Mouse (Mus musculus): ENCODE measurements around the gene Cops2. TPM values are rescaled to one million over a fixed set of nuclear protein-coding genes. Genes with fewer than 3 reads are reported as not detected.
A peak's percentile ranks its signal among the peaks of the same experiment; 100 is the strongest.

Cops2 gene
- polyA plus RNA-seq, 1 experiment from 2014 or later: 120 TPM

DNA sequence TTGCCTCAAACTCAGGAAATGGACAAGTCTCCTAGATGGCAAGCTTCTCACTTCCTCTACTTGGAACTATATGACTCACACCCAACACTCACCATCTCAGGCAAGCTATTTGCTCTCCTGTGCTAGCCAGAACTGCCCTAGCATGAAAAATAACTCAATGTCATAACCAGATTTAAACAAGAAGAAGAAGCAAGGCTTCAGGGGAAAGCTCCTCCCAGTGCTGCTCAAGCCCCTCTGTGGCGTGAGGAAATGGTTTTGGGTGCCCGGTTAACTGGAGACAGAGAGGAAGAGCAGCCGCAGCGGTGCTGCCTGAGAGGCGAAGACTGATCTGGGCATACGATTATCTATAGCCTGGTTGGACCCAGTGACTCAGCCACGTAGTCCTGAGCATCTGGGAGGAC, 67.5 kb downstream of the Cops2 start:
- DNase-seq (ENCODE audit: low spot score, missing footprints) (no peak), ATAC-seq (ENCODE audit: low FRiP score) (no peak)
- Histone ChIP-seq H3K4me1 (ENCODE audit: control insufficient read depth, insufficient read depth, low read length) (no peaks in the 10 kb centered on the region), H3K9ac (ENCODE audit: low read length) (no peak overlapping the region), H3K9me3 (ENCODE audit: control insufficient read depth, low read length) (no peaks in the 10 kb centered on the region), H3K36me3 (ENCODE audit: control insufficient read depth, insufficient read depth, low read length) (no peaks in the 10 kb centered on the region), H3K4me3 (ENCODE audit: low read depth, low read length) (no peak overlapping the region), H3K27ac (ENCODE audit: low read depth, low read length) (no peak overlapping the region), H3K4me2 (no peak overlapping the region), H3K27me3 (ENCODE audit: control insufficient read depth, insufficient read depth, low read length) (no peaks in the 10 kb centered on the region)
- 68% methylated on average over 7 of the region's 7 CpGs for WGBS

DNA sequence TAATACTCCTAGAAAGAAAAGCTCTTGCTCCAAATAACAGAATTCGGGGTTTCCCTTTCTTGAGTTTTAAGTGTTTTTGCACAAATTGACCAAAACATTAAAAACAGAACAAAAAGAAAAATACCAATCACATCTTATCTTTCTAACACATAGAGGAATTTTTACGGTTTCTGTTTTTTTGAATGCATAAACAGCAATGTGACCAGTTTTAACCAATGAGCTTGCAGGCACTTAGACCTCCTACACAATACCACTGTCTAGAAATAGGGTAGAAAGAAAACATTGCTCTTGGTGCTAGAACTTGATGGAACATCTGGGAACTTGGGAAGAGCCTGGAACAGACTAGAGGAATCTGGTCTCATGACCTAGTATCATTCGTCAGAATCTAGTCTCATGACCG, 68.7 kb downstream of the Cops2 start:
- no peaks in the 10 kb centered on the region for H3K27me3 ChIP-seq (ENCODE audit: control insufficient read depth, insufficient read depth, low read length)
- no peaks in the 10 kb centered on the region for H3K4me1 ChIP-seq (ENCODE audit: control insufficient read depth, insufficient read depth, low read length)
- H3K4me3 ChIP-seq (ENCODE audit: low read depth, low read length): no peak overlapping the region
- 97% methylated on average over 4 of the region's 4 CpGs for WGBS
- H3K27ac ChIP-seq (ENCODE audit: low read depth, low read length): no peak overlapping the region
- no peak overlapping the region for H3K9ac ChIP-seq (ENCODE audit: low read length)
- ATAC-seq (ENCODE audit: low FRiP score): no peak
- H3K36me3 ChIP-seq (ENCODE audit: control insufficient read depth, insufficient read depth, low read length): no peaks in the 10 kb centered on the region
- H3K4me2 ChIP-seq: no peak overlapping the region
- H3K9me3 ChIP-seq (ENCODE audit: control insufficient read depth, low read length): no peaks in the 10 kb centered on the region
- DNase-seq (ENCODE audit: low spot score, missing footprints): no peak

DNA sequence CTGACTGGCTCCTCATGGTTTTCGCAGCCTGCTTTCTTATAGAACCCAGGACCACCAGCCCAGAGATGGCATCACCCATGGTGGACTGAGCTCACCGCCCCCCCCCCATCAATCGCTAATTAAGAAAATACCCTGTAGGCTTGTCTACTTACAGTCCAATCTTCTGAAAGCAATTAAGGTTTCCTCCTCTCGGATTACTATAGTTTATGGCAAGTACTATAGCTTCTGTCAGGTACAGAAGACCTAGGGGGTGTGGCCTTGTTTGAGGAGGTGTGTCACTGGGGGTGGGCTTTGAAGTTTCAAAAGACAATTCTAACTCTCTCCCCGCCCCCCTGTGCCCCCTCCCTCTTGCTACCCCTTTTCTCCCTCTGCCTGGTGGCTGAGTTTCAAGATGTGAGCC, 69.7 kb downstream of the Cops2 start:
- WGBS: 77% methylated on average over 5 of the region's 5 CpGs
- no peaks in the 10 kb centered on the region for H3K9me3 ChIP-seq (ENCODE audit: control insufficient read depth, low read length)
- ATAC-seq (ENCODE audit: low FRiP score): no peak

DNA sequence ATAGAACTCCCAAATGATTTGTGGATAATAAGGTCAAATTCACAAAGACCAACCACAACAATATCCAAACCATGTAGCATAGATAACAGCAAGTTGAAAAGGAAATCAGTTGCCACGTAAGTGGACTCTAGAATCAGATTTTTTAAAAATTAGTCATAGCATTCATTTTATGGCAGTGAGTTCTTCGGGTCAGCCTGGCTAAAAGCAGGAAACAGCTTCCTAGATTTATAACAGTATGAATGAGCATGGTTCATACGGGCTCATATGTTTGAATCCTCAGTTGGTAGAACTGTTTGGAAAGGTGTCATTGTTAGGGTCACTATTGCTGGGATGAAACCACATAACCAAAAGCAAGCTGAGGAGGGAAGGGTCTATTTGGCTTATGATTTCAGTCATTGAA, 70.2 kb downstream of the Cops2 start:
- no peak overlapping the region for H3K27ac ChIP-seq (ENCODE audit: low read depth, low read length)
- no peaks in the 10 kb centered on the region for H3K9me3 ChIP-seq (ENCODE audit: control insufficient read depth, low read length)
- no peak for ATAC-seq (ENCODE audit: low FRiP score)
- 88% methylated on average over 3 of the region's 3 CpGs for WGBS
- DNase-seq (ENCODE audit: low spot score, missing footprints): no peak
- H3K4me1 ChIP-seq (ENCODE audit: control insufficient read depth, insufficient read depth, low read length): no peaks in the 10 kb centered on the region
- H3K27me3 ChIP-seq (ENCODE audit: control insufficient read depth, insufficient read depth, low read length): no peaks in the 10 kb centered on the region
- no peak overlapping the region for H3K4me3 ChIP-seq (ENCODE audit: low read depth, low read length)
- H3K4me2 ChIP-seq: no peak overlapping the region
- H3K36me3 ChIP-seq (ENCODE audit: control insufficient read depth, insufficient read depth, low read length): no peaks in the 10 kb centered on the region
- no peak overlapping the region for H3K9ac ChIP-seq (ENCODE audit: low read length)

More for the DNA sequence above, 69.7 kb downstream of the Cops2 start:
- H3K36me3 ChIP-seq (ENCODE audit: control insufficient read depth, insufficient read depth, low read length): no peaks in the 10 kb centered on the region
- DNase-seq (ENCODE audit: low spot score, missing footprints): no peak
- no peaks in the 10 kb centered on the region for H3K4me1 ChIP-seq (ENCODE audit: control insufficient read depth, insufficient read depth, low read length)
- H3K4me2 ChIP-seq: no peak overlapping the region
- no peak overlapping the region for H3K4me3 ChIP-seq (ENCODE audit: low read depth, low read length)
- H3K27me3 ChIP-seq (ENCODE audit: control insufficient read depth, insufficient read depth, low read length): no peaks in the 10 kb centered on the region
- H3K9ac ChIP-seq (ENCODE audit: low read length): no peak overlapping the region
- H3K27ac ChIP-seq (ENCODE audit: low read depth, low read length): no peak overlapping the region

DNA sequence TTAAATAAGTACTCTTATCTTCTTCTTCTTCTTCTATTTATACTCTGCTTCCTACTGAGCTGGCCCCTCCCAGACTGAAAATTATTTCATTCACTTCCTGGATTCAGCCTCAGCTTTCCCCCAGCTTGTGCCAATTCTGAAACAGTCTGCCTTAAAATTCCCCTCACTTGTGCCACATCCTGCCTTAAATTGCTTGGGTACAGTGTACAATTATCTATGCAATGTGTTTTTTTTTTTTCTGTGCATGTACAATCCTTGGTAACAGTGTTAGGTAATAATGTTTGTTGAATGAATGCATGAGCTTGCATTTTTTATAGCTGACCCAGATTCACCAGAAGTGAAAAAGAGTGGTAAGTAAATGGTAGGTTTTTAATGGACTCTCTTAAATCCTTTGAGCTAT, 70.6 kb downstream of the Cops2 start:
- DNase-seq (ENCODE audit: low spot score, missing footprints): no peak
- no peaks in the 10 kb centered on the region for H3K36me3 ChIP-seq (ENCODE audit: control insufficient read depth, insufficient read depth, low read length)

DNA sequence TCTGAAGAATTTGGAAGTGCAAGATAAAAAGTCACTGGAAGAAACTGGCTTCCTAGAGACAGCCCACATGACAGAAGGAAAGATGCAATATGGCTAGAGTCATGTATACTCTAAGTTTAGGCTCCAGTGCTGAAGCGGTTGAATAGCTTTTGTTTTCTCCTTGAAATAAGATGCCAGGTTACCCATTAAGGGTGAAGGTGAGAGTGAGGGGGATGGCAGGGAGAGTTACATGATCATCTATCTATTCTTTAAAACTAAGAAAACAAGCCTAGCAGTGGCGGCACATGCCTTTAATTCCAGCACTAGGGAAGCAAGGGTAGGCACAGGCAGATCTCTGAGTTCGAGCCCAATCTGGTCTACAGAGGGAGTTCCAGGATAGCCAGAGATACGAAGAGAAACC, 73.9 kb downstream of the Cops2 start:
- H3K27me3 ChIP-seq (ENCODE audit: control insufficient read depth, insufficient read depth, low read length): no peaks in the 10 kb centered on the region
- no peak overlapping the region for H3K4me2 ChIP-seq
- no peaks in the 10 kb centered on the region for H3K9me3 ChIP-seq (ENCODE audit: control insufficient read depth, low read length)
- 68% methylated on average over 4 of the region's 4 CpGs for WGBS
- H3K36me3 ChIP-seq (ENCODE audit: control insufficient read depth, insufficient read depth, low read length): no peaks in the 10 kb centered on the region
- H3K27ac ChIP-seq (ENCODE audit: low read depth, low read length): no peak overlapping the region
- no peak for DNase-seq (ENCODE audit: low spot score, missing footprints)
- peaks cover 12% of the 10 kb centered on the region for H3K4me1 ChIP-seq (ENCODE audit: control insufficient read depth, insufficient read depth, low read length)
- no peak for ATAC-seq (ENCODE audit: low FRiP score)
- H3K4me3 ChIP-seq (ENCODE audit: low read depth, low read length): no peak overlapping the region
- H3K9ac ChIP-seq (ENCODE audit: low read length): no peak overlapping the region

More for the DNA sequence above, 70.6 kb downstream of the Cops2 start:
- Histone ChIP-seq H3K4me2 (no peak overlapping the region), H3K4me1 (ENCODE audit: control insufficient read depth, insufficient read depth, low read length) (0 out of 2 replicates have a peak, but pooled peaks cover under 1% of the 10 kb centered on the region), H3K9ac (ENCODE audit: low read length) (no peak overlapping the region), H3K27me3 (ENCODE audit: control insufficient read depth, insufficient read depth, low read length) (no peaks in the 10 kb centered on the region), H3K27ac (ENCODE audit: low read depth, low read length) (no peak overlapping the region), H3K9me3 (ENCODE audit: control insufficient read depth, low read length) (no peaks in the 10 kb centered on the region), H3K4me3 (ENCODE audit: low read depth, low read length) (no peak overlapping the region)
- ATAC-seq (ENCODE audit: low FRiP score): no peak

DNA sequence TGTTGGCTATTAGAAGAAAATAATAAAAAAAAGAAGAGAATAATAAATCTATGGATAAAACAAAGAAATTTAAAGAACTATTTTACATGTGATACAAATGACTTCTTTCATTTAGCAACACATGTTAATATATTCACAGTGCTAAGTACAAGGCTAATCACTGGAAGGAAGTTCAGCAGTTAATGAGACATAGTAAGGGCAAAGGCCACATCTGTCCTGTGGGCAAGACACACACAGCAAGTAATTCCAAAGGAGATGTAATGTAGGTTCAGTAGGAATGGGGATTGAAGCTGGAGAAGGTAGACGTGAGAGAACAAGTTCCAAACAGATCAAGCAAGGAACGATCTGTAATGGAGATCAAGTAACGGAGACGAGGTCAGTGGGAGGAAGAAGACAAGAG, 74.5 kb downstream of the Cops2 start:
- Histone ChIP-seq H3K9me3 (ENCODE audit: control insufficient read depth, low read length) (no peaks in the 10 kb centered on the region), H3K4me1 (ENCODE audit: control insufficient read depth, insufficient read depth, low read length) (peaks cover 12% of the 10 kb centered on the region), H3K4me3 (ENCODE audit: low read depth, low read length) (no peak overlapping the region), H3K36me3 (ENCODE audit: control insufficient read depth, insufficient read depth, low read length) (0 out of 2 replicates have a peak, but pooled peaks cover 2% of the 10 kb centered on the region), H3K4me2 (no peak overlapping the region), H3K9ac (ENCODE audit: low read length) (no peak overlapping the region), H3K27ac (ENCODE audit: low read depth, low read length) (no peak overlapping the region), H3K27me3 (ENCODE audit: control insufficient read depth, insufficient read depth, low read length) (no peaks in the 10 kb centered on the region)
- 75% methylated on average over 4 of the region's 4 CpGs for WGBS
- no peak for DNase-seq (ENCODE audit: low spot score, missing footprints)
- ATAC-seq (ENCODE audit: low FRiP score): no peak

DNA sequence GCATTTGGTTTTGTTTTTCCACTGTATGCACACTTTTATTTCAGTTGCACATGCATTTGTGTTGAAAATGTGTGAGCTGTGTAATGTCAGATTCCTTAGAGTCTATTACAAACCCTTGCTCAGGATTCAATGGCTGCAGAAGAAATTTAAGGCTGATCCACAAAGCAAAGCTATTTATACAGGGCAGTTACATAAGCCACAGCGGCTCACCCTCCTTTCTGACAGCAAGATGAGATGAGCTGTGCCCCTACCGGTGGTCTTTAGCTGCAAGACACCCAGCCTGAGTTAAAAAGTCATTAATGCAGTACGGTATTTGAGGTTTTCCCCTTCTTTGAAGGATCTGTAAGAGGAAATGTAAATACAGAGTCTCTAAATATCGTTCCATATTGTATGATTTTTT, 75.1 kb downstream of the Cops2 start:
- no peaks in the 10 kb centered on the region for H3K27me3 ChIP-seq (ENCODE audit: control insufficient read depth, insufficient read depth, low read length)
- no peak for ATAC-seq (ENCODE audit: low FRiP score)
- no peak overlapping the region for H3K4me2 ChIP-seq
- H3K9me3 ChIP-seq (ENCODE audit: control insufficient read depth, low read length): no peaks in the 10 kb centered on the region
- 58% methylated on average over 4 of the region's 4 CpGs for WGBS
- H3K27ac ChIP-seq (ENCODE audit: low read depth, low read length): no peak overlapping the region
- H3K9ac ChIP-seq (ENCODE audit: low read length): no peak overlapping the region
- no peak for DNase-seq (ENCODE audit: low spot score, missing footprints)
- 0 out of 2 replicates have a peak, but pooled peaks cover 2% of the 10 kb centered on the region for H3K36me3 ChIP-seq (ENCODE audit: control insufficient read depth, insufficient read depth, low read length)
- no peak overlapping the region for H3K4me3 ChIP-seq (ENCODE audit: low read depth, low read length)
- peaks cover 12% of the 10 kb centered on the region for H3K4me1 ChIP-seq (ENCODE audit: control insufficient read depth, insufficient read depth, low read length)

DNA sequence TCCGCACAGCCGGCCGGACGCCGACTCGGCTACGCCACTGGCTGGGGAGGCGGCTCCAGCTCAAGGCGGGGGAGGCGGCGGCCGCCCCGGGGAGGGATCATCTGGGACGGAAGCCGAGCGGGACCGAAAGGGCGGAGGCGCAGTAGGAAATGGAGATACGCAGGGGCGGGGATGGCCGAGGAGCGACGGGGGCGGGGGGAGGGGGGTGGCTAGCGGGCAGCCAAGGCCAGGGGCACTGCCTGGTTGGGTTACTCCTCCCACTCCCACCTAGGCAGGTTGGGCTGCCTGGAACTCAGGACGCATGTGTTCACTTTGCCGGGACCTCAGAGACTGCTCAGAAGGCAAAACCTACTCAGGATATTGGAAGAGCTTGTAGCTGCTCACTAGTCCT, 76.2 kb downstream of the Cops2 start, which contains the start of gene Secisbp2l:
Gene Secisbp2l (minus strand): TSS at position 152 of the 391 bp plus-strand sequence.
- H3K4me3 ChIP-seq (ENCODE audit: low read depth, low read length): peak within 1 kb of the TSS; percentile 88
- WGBS: 0% methylated on average over 28 of the region's 28 CpGs

More for the DNA sequence above, 76.2 kb downstream of the Cops2 start, which contains the start of gene Secisbp2l:
- Histone ChIP-seq H3K4me1 (ENCODE audit: control insufficient read depth, insufficient read depth, low read length) (peaks cover 12% of the 10 kb centered on the region), H3K4me2 (peak within 1 kb of the TSS; percentile 70), H3K9ac (ENCODE audit: low read length) (peak within 1 kb of the TSS; percentile 89), H3K36me3 (ENCODE audit: control insufficient read depth, insufficient read depth, low read length) (0 out of 2 replicates have a peak, but pooled peaks cover 2% of the 10 kb centered on the region), H3K9me3 (ENCODE audit: control insufficient read depth, low read length) (no peaks in the 10 kb centered on the region), H3K27ac (ENCODE audit: low read depth, low read length) (peak within 1 kb of the TSS; percentile 52), H3K27me3 (ENCODE audit: control insufficient read depth, insufficient read depth, low read length) (no peaks in the 10 kb centered on the region)
- DNase-seq (ENCODE audit: low spot score, missing footprints) (peak; percentile 98), ATAC-seq (ENCODE audit: low FRiP score) (peak; percentile 98)
